Mouse (Mus musculus) ES-E14 (cell line): Measurements from ENCODE around the gene Yeats2.

ENCODE experiments used
- CHD2 ChIP-seq: IDR thresholded peaks from 2 replicates; pipeline ENCODE4 v1.6.1; 2014; ENCODE audit warnings: mild to moderate bottlenecking, low read depth, low read length, inconsistent platforms
- HCFC1 ChIP-seq: IDR thresholded peaks from 2 replicates; pipeline ENCODE4 v1.6.1; 2012; ENCODE audit warnings: low read length, inconsistent platforms, borderline replicate concordance; ENCODE audit not compliant: insufficient read depth
- MAFK ChIP-seq: IDR thresholded peaks from 2 replicates; pipeline ENCODE4 v1.6.1; 2014; ENCODE audit warnings: mild to moderate bottlenecking, low read depth, low read length, inconsistent platforms; ENCODE audit not compliant: insufficient read depth
- ZC3H11A ChIP-seq: IDR thresholded peaks from 2 replicates; pipeline ENCODE4 v1.6.1; 2012; ENCODE audit warnings: low read depth, mild to moderate bottlenecking, inconsistent platforms, low read length, borderline replicate concordance
- ZNF384 ChIP-seq: IDR thresholded peaks from 2 replicates; pipeline ENCODE4 v1.6.1; 2012; ENCODE audit warnings: low read depth, low read length, inconsistent platforms

- TF ChIP-seq CHD2 (no peak), HCFC1 (no peak), ZC3H11A (no peak), MAFK (no peak), ZNF384 (no peak)
Measured at GRCm38 (mm10) chr16:20265089-20265488, 124.2 kb downstream of the Yeats2 start.
